Mouse (Mus musculus) C2C12 (cell line): ENCODE measurements around the gene Igfbpl1.

Experiments used
- CEBPB ChIP-seq: IDR thresholded peaks from one replicate; pipeline ENCODE4 v1.6.1; 2011; ENCODE audit warnings: low read depth, mild to moderate bottlenecking, control low read depth, moderate library complexity
- CTCF ChIP-seq: IDR thresholded peaks from one replicate; pipeline ENCODE4 v1.5.1; 2011; ENCODE audit not compliant: control insufficient read depth, insufficient read depth, insufficient read length

DNA sequence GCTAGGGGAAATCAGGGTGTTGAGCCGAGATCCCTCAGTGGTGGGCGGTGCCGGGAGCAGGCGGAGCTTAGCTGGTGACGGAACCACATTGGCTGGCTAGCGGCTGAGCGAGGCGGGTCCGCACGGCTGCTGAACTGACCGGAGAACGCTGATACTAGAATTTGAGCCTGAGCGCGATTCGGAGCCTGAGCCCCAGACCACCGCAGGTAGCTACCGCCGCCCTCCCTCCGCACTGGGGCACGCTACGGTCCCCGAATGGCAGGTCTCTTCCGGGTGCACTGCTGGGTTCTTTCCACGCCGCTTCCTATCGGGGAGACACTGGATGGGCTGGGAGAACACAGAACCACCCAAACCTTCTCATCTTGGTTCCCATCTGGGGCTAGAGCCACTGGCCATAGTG lies 27.8 kb downstream of the Igfbpl1 start, which contains the start of gene Aldh1b1:
- TF ChIP-seq CTCF (no peak), CEBPB (no peak)
